34 mouse cellular contexts compared by ENCODE assay signal in the genomic region with DNA sequence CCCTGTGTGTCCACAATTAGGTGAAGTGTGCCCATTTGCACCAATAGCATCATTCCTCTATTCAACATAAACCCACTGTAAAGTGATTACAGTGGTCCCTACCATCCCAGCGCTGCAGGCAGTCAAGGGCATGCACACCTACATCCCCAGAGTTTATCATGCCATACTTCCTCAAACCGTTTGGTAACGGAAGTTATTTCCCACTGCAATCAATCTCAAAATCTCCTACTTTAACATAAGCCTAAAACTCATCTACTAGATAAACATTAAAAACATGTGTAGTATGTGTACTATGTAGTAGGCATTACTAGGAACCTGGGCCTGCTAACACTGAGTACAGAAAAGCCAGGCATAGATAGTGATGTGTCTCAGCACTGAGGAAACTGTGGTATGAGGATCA. TPM values are rescaled to one million over a fixed set of nuclear protein-coding genes. Genes with fewer than 3 reads are reported as not detected.
"Had no signal": no experiment of that assay in that cellular context is flagged by ENCODE, and none has a peak within 500 bp of the region (broad histone marks: within the 10 kb centered on the region; RNA-seq: fewer than 3 reads in every experiment).

No protein-coding gene starts in this region.

- H3K4me2 ChIP-seq: heart, embryonic 11.5 days; heart, embryonic 13.5 days; heart, embryonic 15.5 days; hindbrain, embryonic 13.5 days; hindbrain, embryonic 15.5 days; intestine, embryonic 15.5 days; limb, embryonic 13.5 days; limb, embryonic 15.5 days had no signal

- ATAC-seq: forebrain, postnatal 0 days; hindbrain, postnatal 0 days; inflammation-experienced regulatory T-cells, adult 6 months; intestine, embryonic 15.5 days; intestine, postnatal 0 days had no signal

- H3K9me3 ChIP-seq: heart, embryonic 13.5 days; heart, embryonic 15.5 days; hindbrain, embryonic 13.5 days; hindbrain, embryonic 15.5 days; intestine, embryonic 15.5 days; limb, embryonic 13.5 days; limb, embryonic 15.5 days had no signal

- H3K9ac ChIP-seq: forebrain, postnatal 0 days; heart, embryonic 13.5 days; heart, embryonic 15.5 days; hindbrain, embryonic 13.5 days; hindbrain, embryonic 15.5 days; intestine, embryonic 15.5 days; limb, embryonic 13.5 days; limb, embryonic 15.5 days had no signal

- H3K36me3 ChIP-seq: heart, embryonic 13.5 days; heart, embryonic 15.5 days; hindbrain, embryonic 13.5 days; hindbrain, embryonic 15.5 days; intestine, embryonic 15.5 days; limb, embryonic 13.5 days; limb, embryonic 15.5 days had no signal

- DNase-seq: forebrain, postnatal 0 days; gastrocnemius, postnatal 14 days; gastrocnemius, postnatal 36 days; heart, adult 11 months; heart, adult 2 months; heart, postnatal 14 days; heart, postnatal 36 days; kidney, adult 18-20 months; kidney, adult 8-10 months; kidney, postnatal 10 days; kidney, postnatal 25 days; kidney, postnatal 4 days; left cerebral cortex, postnatal 4 days had no signal

- H3K4me3 ChIP-seq: heart, adult 2 months; heart, embryonic 13.5 days; heart, embryonic 15.5 days; hindbrain, embryonic 13.5 days; hindbrain, embryonic 15.5 days; intestine, embryonic 15.5 days; layer of hippocampus, adult 2 months; limb, embryonic 13.5 days; limb, embryonic 15.5 days had no signal

- H3K27me3 ChIP-seq: heart, embryonic 13.5 days; heart, embryonic 15.5 days; hindbrain, embryonic 13.5 days; hindbrain, embryonic 15.5 days; intestine, embryonic 15.5 days; limb, embryonic 13.5 days; limb, embryonic 15.5 days had no signal

- H3K27ac ChIP-seq: heart, adult 2 months; heart, embryonic 13.5 days; heart, embryonic 15.5 days; hindbrain, embryonic 13.5 days; hindbrain, embryonic 15.5 days; hindbrain, postnatal 0 days; intestine, embryonic 15.5 days; layer of hippocampus, adult 2 months; limb, embryonic 13.5 days; limb, embryonic 15.5 days had no signal

RNA-seq across cellular contexts. Expression of a gene that starts 3.0 kb away (rescaled TPM):
- total RNA-seq: forebrain, postnatal 0 days; gastrocnemius, adult 18-20 months; gastrocnemius, postnatal 14 days; gastrocnemius, postnatal 36 days; heart, adult 2 months; heart, postnatal 14 days; heart, postnatal 36 days; hematopoietic stem cell, adult 5-6 weeks; hindbrain, postnatal 0 days; layer of hippocampus, postnatal 10 days; left cerebral cortex, adult 8-10 months; left cerebral cortex, postnatal 25 days had no signal
- polyA plus RNA-seq: heart, adult 2 months; heart, embryonic 11.5 days; heart, embryonic 13.5 days; heart, postnatal 0 days; hindbrain, embryonic 11.5 days; hindbrain, postnatal 0 days; inflammation-experienced regulatory T-cells, adult 6 months; intestine, postnatal 0 days; kidney, embryonic 16.5 days; limb, embryonic 11.5 days; limb, embryonic 13.5 days had no signal

RNA-seq across cellular contexts. Expression of a gene that starts 23.5 kb away (rescaled TPM):
- total RNA-seq: gastrocnemius, adult 18-20 months had no signal
- polyA plus RNA-seq: heart, adult 2 months; heart, embryonic 11.5 days; heart, embryonic 13.5 days; heart, embryonic 15.5 days; heart, postnatal 0 days; hindbrain, embryonic 11.5 days; hindbrain, embryonic 13.5 days; hindbrain, embryonic 15.5 days; hindbrain, postnatal 0 days; intestine, embryonic 15.5 days; intestine, postnatal 0 days; kidney, embryonic 16.5 days; limb, embryonic 11.5 days; limb, embryonic 13.5 days; limb, embryonic 15.5 days had no signal
